Mouse (Mus musculus): ENCODE results near the gene Olfr510.
"Not testable (repeated sequence)": the region's sequence is repeated elsewhere in the genome, so short reads cannot be mapped to it uniquely, and the experiment has no call there.

Olfr510 gene

GRCm38 (mm10) chr7:108666118-108666517 lies at the start of gene Olfr510:
Gene Olfr510 (plus strand): TSS chr7:108666418.
- DNase-seq (ENCODE audit: low spot score in 2 of 2): no peak

GRCm38 (mm10) chr7:108616781-108617180 lies 49.4 kb upstream of the Olfr510 start:
- not testable (repeated sequence) for DNase-seq (ENCODE audit: low spot score in 2 of 2)

GRCm38 (mm10) chr7:108621514-108621913 lies 44.7 kb upstream of the Olfr510 start, which contains the start of gene Olfr507:
Gene Olfr507 (plus strand): TSS chr7:108621814.
- no peak for DNase-seq (ENCODE audit: low spot score in 2 of 2)

DNA sequence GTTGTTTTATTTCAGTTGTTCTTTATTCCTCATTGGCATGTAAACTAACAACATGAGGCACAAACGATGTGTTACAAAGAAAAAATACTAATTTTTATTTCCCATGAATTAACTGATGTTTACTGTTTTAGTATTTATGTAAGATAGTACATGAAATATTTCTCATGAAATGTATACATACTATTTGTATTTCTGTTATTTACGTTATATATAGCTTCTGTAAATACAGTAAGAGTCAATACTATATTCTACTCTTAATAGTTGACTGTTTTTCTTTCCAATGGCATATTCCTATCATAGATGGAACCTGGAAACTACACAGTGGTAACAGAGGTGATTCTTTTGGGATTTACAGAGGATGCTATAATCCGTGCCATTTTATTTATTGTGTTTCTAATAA lies 36.5 kb upstream of the Olfr510 start, which contains the start of gene Olfr508:
Olfr508 (plus strand) TSS at position 301 of the 400 bp plus-strand sequence.
- DNase-seq (ENCODE audit: low spot score in 2 of 2): no peak

GRCm38 (mm10) chr7:108651806-108652205 lies 14.4 kb upstream of the Olfr510 start, which contains the start of gene Olfr509:
Gene Olfr509 (minus strand): TSS chr7:108651906.
- no peak for DNase-seq (ENCODE audit: low spot score in 2 of 2)

- DNase-seq (ENCODE audit: low spot score in 2 of 2): no peak
Measured at GRCm38 (mm10) chr7:108662419-108662818, 3.8 kb upstream of the Olfr510 start.

DNA sequence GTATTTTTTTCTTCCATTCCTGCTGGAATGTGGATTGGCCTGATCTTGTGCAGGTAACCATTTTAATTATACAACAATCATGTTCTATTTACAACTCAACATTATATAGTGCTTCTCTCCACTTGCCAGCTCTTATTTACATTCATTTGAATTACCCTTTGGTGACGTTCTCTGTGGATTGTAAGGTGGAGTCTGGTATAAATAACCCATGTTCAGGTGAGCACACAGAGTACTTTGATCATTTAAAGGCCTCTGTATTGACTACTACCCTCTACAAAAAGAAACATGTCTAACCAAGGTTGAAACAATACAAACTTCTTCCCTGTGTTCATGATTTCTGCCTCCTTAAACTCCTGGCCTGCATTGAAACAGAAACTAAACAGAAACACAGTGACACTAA lies 4.8 kb downstream of the Olfr510 start:
- no peak for DNase-seq (ENCODE audit: low spot score in 2 of 2)

- no peak for DNase-seq (ENCODE audit: low spot score in 2 of 2)
Measured at GRCm38 (mm10) chr7:108678886-108679285, 12.7 kb downstream of the Olfr510 start.

DNA sequence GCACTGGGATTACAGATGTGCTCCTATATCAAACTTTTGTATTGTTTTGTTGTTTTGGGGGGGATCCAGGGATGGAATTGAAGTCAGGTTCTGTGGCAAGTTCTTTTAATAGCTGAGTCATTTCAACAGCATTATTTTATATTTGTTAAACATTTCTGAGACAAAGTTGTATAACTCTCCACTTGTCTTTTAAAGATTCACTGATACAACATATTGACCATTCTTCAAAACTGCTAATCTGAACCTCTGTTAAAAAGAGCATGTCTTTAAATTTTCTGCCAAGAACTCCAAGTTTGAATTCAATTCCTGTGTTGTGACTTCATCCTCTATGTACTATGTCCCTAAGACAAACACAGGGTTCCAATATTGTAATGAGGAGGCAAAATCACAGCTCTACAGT lies 46.8 kb downstream of the Olfr510 start, which contains the start of gene Olfr512:
Olfr512 (plus strand) TSS at position 301 of the 400 bp plus-strand sequence.
- DNase-seq (ENCODE audit: low spot score in 2 of 2): no peak
